Mouse (Mus musculus): ENCODE measurements around the gene Apoc3. TPM values are rescaled to one million over a fixed set of nuclear protein-coding genes. Genes with fewer than 3 reads are reported as not detected.

The Apoc3 gene
- polyA plus RNA-seq, 1 experiment, result 2.6 TPM

GRCm38 (mm10) chr9:46206834-46207500 lies 28.5 kb downstream of the Apoc3 start:
- DNase-seq, result no peak
- Histone ChIP-seq H3K4me3 (replicated peaks; ENCODE audit: extremely low read depth, low read depth, low read length) (no peak overlapping the region), H3K4me1 (ENCODE audit: control insufficient read depth, insufficient read depth, low read length) (no peaks in the 10 kb centered on the region)
- 56% methylated on average over 10 of the region's 10 CpGs for WGBS
- TF ChIP-seq CTCF (IDR thresholded peaks at IDR 0.05; ENCODE audit: insufficient read depth, low read length) (no peak), POLR2A (IDR thresholded peaks at IDR 0.05; ENCODE audit: borderline replicate concordance, extremely low read depth, low read depth, low read length) (no peak)

GRCm38 (mm10) chr9:46199609-46200008 lies 35.8 kb downstream of the Apoc3 start:
- Histone ChIP-seq H3K4me3 (replicated peaks; ENCODE audit: extremely low read depth, low read depth, low read length) (no peak overlapping the region), H3K4me1 (ENCODE audit: control insufficient read depth, insufficient read depth, low read length) (peaks cover 13% of the 10 kb centered on the region; the same call in 1 of the 2 replicates)
- WGBS, result 55% methylated on average over 2 of the region's 2 CpGs
- TF ChIP-seq POLR2A (IDR thresholded peaks at IDR 0.05; ENCODE audit: borderline replicate concordance, extremely low read depth, low read depth, low read length) (no peak), CTCF (IDR thresholded peaks at IDR 0.05; ENCODE audit: insufficient read depth, low read length) (no peak)
- no peak for DNase-seq

GRCm38 (mm10) chr9:46198936-46199335 lies 36.5 kb downstream of the Apoc3 start:
- no peak for DNase-seq
- WGBS, result 81% methylated on average over 7 of the region's 7 CpGs
- TF ChIP-seq POLR2A (IDR thresholded peaks at IDR 0.05; ENCODE audit: borderline replicate concordance, extremely low read depth, low read depth, low read length) (no peak), CTCF (IDR thresholded peaks at IDR 0.05; ENCODE audit: insufficient read depth, low read length) (no peak)
- Histone ChIP-seq H3K4me1 (ENCODE audit: control insufficient read depth, insufficient read depth, low read length) (peaks cover 13% of the 10 kb centered on the region; the same call in 1 of the 2 replicates), H3K4me3 (replicated peaks; ENCODE audit: extremely low read depth, low read depth, low read length) (no peak overlapping the region)

DNA sequence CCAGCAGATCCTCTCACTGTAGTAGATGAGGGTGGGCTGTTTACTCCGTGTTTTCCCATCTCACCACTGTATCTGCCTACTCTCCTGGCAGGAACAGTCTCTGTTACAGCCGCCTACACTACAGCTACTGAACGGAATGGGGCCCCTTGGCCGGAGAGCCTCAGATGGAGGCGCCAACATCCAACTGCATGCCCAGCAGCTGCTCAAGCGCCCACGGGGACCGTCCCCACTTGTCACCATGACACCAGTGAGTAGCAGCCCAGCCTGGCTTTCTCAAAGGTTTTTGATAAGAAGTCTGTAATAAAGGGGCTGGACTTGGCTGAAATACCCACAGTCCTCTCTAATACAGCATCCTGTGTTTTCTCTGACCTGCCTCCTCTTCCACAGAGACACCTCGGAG lies 37.0 kb downstream of the Apoc3 start:
- peaks cover 13% of the 10 kb centered on the region; the same call in 1 of the 2 replicates for H3K4me1 ChIP-seq (ENCODE audit: control insufficient read depth, insufficient read depth, low read length)
- H3K4me3 ChIP-seq (replicated peaks; ENCODE audit: extremely low read depth, low read depth, low read length), result no peak overlapping the region
- DNase-seq, result no peak
- 82% methylated on average over 9 of the region's 9 CpGs for WGBS
- TF ChIP-seq CTCF (IDR thresholded peaks at IDR 0.05; ENCODE audit: insufficient read depth, low read length) (no peak), POLR2A (IDR thresholded peaks at IDR 0.05; ENCODE audit: borderline replicate concordance, extremely low read depth, low read depth, low read length) (no peak)

DNA sequence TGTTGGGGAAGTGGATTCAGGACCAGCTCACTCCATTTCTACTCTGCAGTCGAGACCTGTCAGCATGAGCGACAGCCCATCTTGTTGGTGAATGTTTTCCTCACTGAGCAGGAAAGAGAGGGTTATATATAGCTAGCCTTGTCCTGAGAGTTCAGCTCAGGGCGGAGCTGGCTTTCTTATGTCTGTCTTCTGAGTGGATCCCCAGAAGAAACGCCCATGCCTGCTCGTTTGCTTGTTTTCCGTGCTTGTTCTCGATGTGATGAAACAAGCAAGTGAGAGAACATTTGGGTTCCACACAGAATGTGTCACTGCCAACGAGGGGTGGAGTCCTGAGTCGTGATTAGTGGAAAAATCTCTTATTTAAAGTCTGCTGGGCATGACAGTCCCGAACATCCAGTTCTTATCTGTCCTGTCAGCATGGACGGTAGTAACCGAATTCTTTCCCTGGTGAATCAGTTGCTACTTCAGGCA lies 38.7 kb downstream of the Apoc3 start:
- no peak for TF ChIP-seq CTCF (IDR thresholded peaks at IDR 0.05; ENCODE audit: insufficient read depth, low read length)
- TF ChIP-seq POLR2A (IDR thresholded peaks at IDR 0.05; ENCODE audit: borderline replicate concordance, extremely low read depth, low read depth, low read length), result peak; percentile 33; the same call in 1 of the 2 replicates
- WGBS, result 40% methylated on average over 12 of the region's 12 CpGs
- H3K4me3 ChIP-seq (replicated peaks; ENCODE audit: extremely low read depth, low read depth, low read length), result no peak overlapping the region
- no peak for DNase-seq
- H3K4me1 ChIP-seq (ENCODE audit: control insufficient read depth, insufficient read depth, low read length), result peaks cover 13% of the 10 kb centered on the region; the same call in 1 of the 2 replicates

DNA sequence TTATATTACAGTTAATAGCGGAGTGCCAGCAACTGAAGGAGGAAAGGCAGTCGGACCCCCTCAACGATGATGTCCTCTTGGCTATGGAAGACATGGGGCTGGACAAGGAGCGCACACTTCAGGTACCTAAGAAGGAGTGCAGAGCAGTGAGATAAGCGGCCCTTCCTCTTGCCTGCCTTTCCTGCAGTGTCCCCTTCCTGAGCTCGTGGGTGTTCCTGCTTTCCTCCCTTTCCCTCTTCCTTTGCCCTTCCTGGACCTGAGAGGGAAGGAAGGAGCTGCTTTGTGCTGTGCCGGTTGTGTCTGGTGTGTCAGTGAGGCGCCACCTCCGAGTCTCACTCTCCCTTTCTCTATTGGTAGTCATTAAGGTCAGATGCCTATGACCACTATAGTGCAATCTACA lies 40.6 kb downstream of the Apoc3 start:
- no peak overlapping the region for H3K4me3 ChIP-seq (replicated peaks; ENCODE audit: extremely low read depth, low read depth, low read length)
- peaks cover 9% of the 10 kb centered on the region; the same call in 1 of the 2 replicates for H3K4me1 ChIP-seq (ENCODE audit: control insufficient read depth, insufficient read depth, low read length)
- WGBS, result 71% methylated on average over 9 of the region's 9 CpGs
- TF ChIP-seq CTCF (IDR thresholded peaks at IDR 0.05; ENCODE audit: insufficient read depth, low read length), result no peak
- TF ChIP-seq POLR2A (IDR thresholded peaks at IDR 0.05; ENCODE audit: borderline replicate concordance, extremely low read depth, low read depth, low read length), result no peak
- DNase-seq, result no peak

DNA sequence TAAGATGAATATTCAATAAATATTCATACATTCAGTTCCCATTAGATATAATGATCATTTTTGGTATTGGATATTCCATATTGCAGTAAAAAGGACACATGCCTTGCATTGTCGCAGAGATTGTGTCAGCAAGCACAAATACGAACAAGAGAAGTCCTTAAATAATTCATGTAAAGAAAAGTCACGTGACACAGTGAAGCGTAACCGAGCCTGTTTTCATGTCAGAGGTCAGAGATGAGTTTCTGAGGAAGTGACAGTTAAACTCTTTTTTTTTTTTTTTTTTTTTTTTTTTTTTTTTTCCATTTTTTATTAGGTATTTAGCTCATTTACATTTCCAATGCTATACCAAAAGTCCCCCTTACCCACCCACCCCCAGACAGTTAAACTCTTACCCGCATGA lies 42.8 kb downstream of the Apoc3 start:
- no peak for TF ChIP-seq POLR2A (IDR thresholded peaks at IDR 0.05; ENCODE audit: borderline replicate concordance, extremely low read depth, low read depth, low read length)
- TF ChIP-seq CTCF (IDR thresholded peaks at IDR 0.05; ENCODE audit: insufficient read depth, low read length), result no peak
- DNase-seq, result no peak
- 85% methylated on average over 6 of the region's 6 CpGs for WGBS
- H3K4me3 ChIP-seq (replicated peaks; ENCODE audit: extremely low read depth, low read depth, low read length), result no peak overlapping the region
- H3K4me1 ChIP-seq (ENCODE audit: control insufficient read depth, insufficient read depth, low read length), result peaks cover 9% of the 10 kb centered on the region; the same call in 1 of the 2 replicates

DNA sequence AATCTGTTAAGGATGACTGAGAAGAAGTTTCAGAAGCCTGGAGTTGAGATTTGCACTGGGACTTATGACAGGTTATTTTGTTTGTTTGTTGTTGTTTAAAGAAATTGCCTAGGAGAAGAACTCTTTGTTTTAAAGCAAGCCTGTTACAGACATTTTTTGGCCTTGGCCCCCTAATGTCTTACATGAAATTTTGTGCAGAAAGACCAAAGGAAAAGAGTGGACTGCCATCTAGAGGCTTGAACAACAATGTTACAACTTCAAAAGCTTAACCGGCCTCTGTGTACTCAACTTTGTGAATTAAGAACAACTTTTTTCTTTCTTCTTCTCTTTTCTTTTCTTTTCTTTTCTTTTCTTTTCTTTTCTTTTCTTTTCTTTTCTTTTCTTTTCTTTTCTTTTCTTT lies 43.8 kb downstream of the Apoc3 start:
- WGBS, result 18% methylated on average over 1 of the region's 1 CpGs
- Histone ChIP-seq H3K4me1 (ENCODE audit: control insufficient read depth, insufficient read depth, low read length) (0 out of 2 replicates have a peak, but pooled peaks cover 5% of the 10 kb centered on the region), H3K4me3 (replicated peaks; ENCODE audit: extremely low read depth, low read depth, low read length) (no peak overlapping the region)
- TF ChIP-seq CTCF (IDR thresholded peaks at IDR 0.05; ENCODE audit: insufficient read depth, low read length), result no peak
- no peak for TF ChIP-seq POLR2A (IDR thresholded peaks at IDR 0.05; ENCODE audit: borderline replicate concordance, extremely low read depth, low read depth, low read length)
- DNase-seq, result no peak

- no peak for DNase-seq
- TF ChIP-seq CTCF (IDR thresholded peaks at IDR 0.05; ENCODE audit: insufficient read depth, low read length) (no peak), POLR2A (IDR thresholded peaks at IDR 0.05; ENCODE audit: borderline replicate concordance, extremely low read depth, low read depth, low read length) (no peak)
- WGBS, result 72% methylated on average over 8 of the region's 8 CpGs
- Histone ChIP-seq H3K4me3 (replicated peaks; ENCODE audit: extremely low read depth, low read depth, low read length) (no peak overlapping the region), H3K4me1 (ENCODE audit: control insufficient read depth, insufficient read depth, low read length) (0 out of 2 replicates have a peak, but pooled peaks cover 5% of the 10 kb centered on the region)
These were observed 44.2 kb downstream of the Apoc3 start for GRCm38 (mm10) chr9:46191234-46191633.

DNA sequence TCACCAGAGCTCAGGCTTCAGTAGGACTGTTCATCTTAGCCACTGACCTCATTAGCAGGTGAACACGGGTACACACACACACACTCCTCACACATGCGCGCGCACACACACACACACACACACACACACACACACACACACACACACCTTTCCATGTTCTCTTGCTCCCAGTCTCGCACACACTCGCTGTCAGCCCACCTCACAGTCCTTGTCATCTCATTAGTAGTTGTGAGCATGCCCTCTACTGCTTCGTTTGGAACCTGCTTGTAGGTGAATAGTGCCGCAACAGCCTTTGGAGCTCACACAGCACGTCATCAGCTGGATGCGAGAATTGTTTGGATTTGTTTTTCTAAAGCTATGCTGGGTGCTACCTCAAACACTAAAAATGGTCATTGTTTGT lies 46.1 kb downstream of the Apoc3 start:
- no peak for DNase-seq
- WGBS, result 81% methylated on average over 10 of the region's 10 CpGs
- H3K4me1 ChIP-seq (ENCODE audit: control insufficient read depth, insufficient read depth, low read length), result peaks cover 5% of the 10 kb centered on the region
- TF ChIP-seq POLR2A (IDR thresholded peaks at IDR 0.05; ENCODE audit: borderline replicate concordance, extremely low read depth, low read depth, low read length), result no peak
- TF ChIP-seq CTCF (IDR thresholded peaks at IDR 0.05; ENCODE audit: insufficient read depth, low read length), result no peak
- no peak overlapping the region for H3K4me3 ChIP-seq (replicated peaks; ENCODE audit: extremely low read depth, low read depth, low read length)

Measured in lung, adult 2 months (tissue).